Mouse (Mus musculus): ENCODE measurements at regions not wholly inside any gene's neighbourhood (a gene's known extent, or its start where the extent isn't known, plus 50 kb on each side); places are given as distances from the start of the nearest gene placed in this dataset.

GRCm38 (mm10) chr12:110071823-110072222 lies 207.0 kb upstream of the Dio3 start:
- TF ChIP-seq CTCF (IDR thresholded peaks at IDR 0.05; ENCODE audit: extremely low read depth, insufficient read depth, insufficient read length, insufficient replicate concordance) (no peak), POLR2A (IDR thresholded peaks at IDR 0.05; ENCODE audit: low read depth, low read length) (no peak)
